Mouse (Mus musculus) liver, embryonic 14.5 days (tissue): ENCODE measurements around the gene Zdhhc19. TPM values are rescaled to one million over a fixed set of nuclear protein-coding genes. Genes with fewer than 3 reads are reported as not detected.

ENCODE experiments used
- ATAC-seq: fragments of 200-750 bp; cut with Nextera tagmentation; 2 replicates; pipeline ENCODE4 v1.8.0; 2017; ENCODE audit warnings: moderate number of reproducible peaks, mild to moderate bottlenecking, moderate library complexity; ENCODE audit not compliant: insufficient read depth
- DNase-seq, 3 experiments: peaks; one replicate each; pipeline ENCODE4 v3.0.0-alpha.2; 2012 to 2013; ENCODE audit warnings: low read depth in 3 of 3, low spot score in 3 of 3
- H3K27ac ChIP-seq: fragments of 300-500 bp; sonication (generic); 2 replicates; pipeline ENCODE4 v1.5.1; 2014; ENCODE audit warnings: moderate library complexity, mild to moderate bottlenecking, control low read depth, inconsistent platforms
- H3K27me3 ChIP-seq: fragments of 300-500 bp; sonication (generic); 2 replicates; pipeline ENCODE4 v1.6.1; 2014; ENCODE audit warnings: mild to moderate bottlenecking, low read length, moderate library complexity; ENCODE audit not compliant: control insufficient read depth, insufficient read depth
- H3K36me3 ChIP-seq: fragments of 300-500 bp; sonication (generic); replicated peaks from 2 replicates; pipeline ENCODE4 v1.6.1; 2014; ENCODE audit warnings: low read depth; ENCODE audit not compliant: control insufficient read depth, insufficient read depth
- H3K4me1 ChIP-seq, 2 experiments: fragments of 200-500 bp in 1 of 2; fragments of 300-500 bp in 1 of 2; sonication (generic) in 1 of 2; replicated peaks; 2 replicates each; pipeline ENCODE4 v1.6.1; 2012 to 2014; ENCODE audit warnings: antibody characterized with exemption in 1 of 2, inconsistent platforms in 1 of 2, low read length in 1 of 2; ENCODE audit not compliant: control insufficient read depth in 2 of 2, insufficient read depth in 2 of 2
- H3K4me2 ChIP-seq: fragments of 300-500 bp; sonication (generic); 2 replicates; pipeline ENCODE4 v1.6.1; 2014; ENCODE audit warnings: low read depth, mild to moderate bottlenecking, control low read depth, moderate library complexity
- H3K4me3 ChIP-seq, 2 experiments: fragments of 200-500 bp in 1 of 2; fragments of 300-500 bp in 1 of 2; sonication (generic) in 1 of 2; 2 replicates each; pipeline ENCODE4 v1.5.1; 2012 to 2014; ENCODE audit warnings: low read depth in 2 of 2, low read length in 2 of 2, mild to moderate bottlenecking in 2 of 2, control low read depth in 1 of 2, inconsistent platforms in 1 of 2, moderate library complexity in 1 of 2; ENCODE audit not compliant: insufficient read depth in 1 of 2
- H3K9ac ChIP-seq: fragments of 300-500 bp; sonication (generic); replicated peaks from 2 replicates; pipeline ENCODE4 v1.6.1; 2014; ENCODE audit warnings: mild to moderate bottlenecking, control low read depth, moderate library complexity
- H3K9me3 ChIP-seq: fragments of 300-500 bp; sonication (generic); 2 replicates; pipeline ENCODE4 v1.6.1; 2016; ENCODE audit warnings: low read length, mixed read lengths; ENCODE audit not compliant: control insufficient read depth
- CTCF ChIP-seq: IDR thresholded peaks from 2 replicates; pipeline ENCODE4 v1.5.1; 2016; ENCODE audit warnings: antibody characterized with exemption, low read depth, control low read depth
- EP300 ChIP-seq: IDR thresholded peaks from 2 replicates; pipeline ENCODE4 v1.6.1; 2016; ENCODE audit warnings: antibody characterized with exemption, low read depth
- WGBS: fragments of 180-500 bp; shearing (Covaris S2); extraction: QIAGEN DNeasy Blood & Tissue Kit; methylation state at CpG from one replicate; pipeline ENCODE4 v1.1.7; 2014; ENCODE audit not compliant: insufficient replicate concordance; 5-methylcytosine and 5-hydroxymethylcytosine counted together
- polyA plus RNA-seq, 2 experiments: library from polyadenylated mRNA; depleted of rRNA in 1 of 2; stranded (reverse) in 1 of 2; unstranded in 1 of 2; fragments of >200 nt; fragmentation: Nextera tagmentation in 1 of 2; extraction: Ambion mirVana in 1 of 2; gene quantifications; 2 replicates each; pipeline versions ENCODE4 v1.2.1 to v1.2.3; 2012 to 2014

Gene Zdhhc19
- polyA plus RNA-seq, 2 experiments, result not detected

GRCm38 (mm10) chr16:32570042-32570441 lies 74.0 kb downstream of the Zdhhc19 start:
- H3K4me3 ChIP-seq, result no peak overlapping the region
- H3K27me3 ChIP-seq, result no peaks in the 10 kb centered on the region
- WGBS, result 75% methylated on average over 3 of the region's 3 CpGs
- DNase-seq (no peak), ATAC-seq (no peak)
- H3K4me2 ChIP-seq, result no peak overlapping the region
- no peaks in the 10 kb centered on the region for H3K36me3 ChIP-seq
- H3K4me1 ChIP-seq, result peaks cover 0 to 3% of the 10 kb centered on the region in 2 experiments; a peak in 1 of 4 replicates
- H3K9ac ChIP-seq, result no peak overlapping the region
- TF ChIP-seq EP300 (no peak), CTCF (no peak)
- H3K27ac ChIP-seq, result no peak overlapping the region
- H3K9me3 ChIP-seq, result no peaks in the 10 kb centered on the region

- H3K27me3 ChIP-seq, result no peaks in the 10 kb centered on the region
- no peak for ATAC-seq
- H3K4me3 ChIP-seq, result no peak overlapping the region
- 73% methylated on average over 4 of the region's 4 CpGs for WGBS
- no peaks in the 10 kb centered on the region for H3K36me3 ChIP-seq
- no peak overlapping the region for H3K4me2 ChIP-seq
- H3K9me3 ChIP-seq, result no peaks in the 10 kb centered on the region
- no peak overlapping the region for H3K27ac ChIP-seq
- no peak for TF ChIP-seq EP300
- no peak for TF ChIP-seq CTCF
- no peak overlapping the region for H3K9ac ChIP-seq
- DNase-seq, result no peak
- peaks cover 0 to 3% of the 10 kb centered on the region in 2 experiments; a peak in 1 of 4 replicates for H3K4me1 ChIP-seq
Observed at GRCm38 (mm10) chr16:32572528-32572927, 76.5 kb downstream of the Zdhhc19 start.

- H3K9ac ChIP-seq, result no peak overlapping the region
- H3K4me3 ChIP-seq, result no peak overlapping the region
- no peaks in the 10 kb centered on the region for H3K36me3 ChIP-seq
- WGBS, result 62% methylated on average over 4 of the region's 4 CpGs
- DNase-seq (no peak), ATAC-seq (no peak)
- H3K4me2 ChIP-seq, result no peak overlapping the region
- TF ChIP-seq EP300 (no peak), CTCF (no peak)
- H3K9me3 ChIP-seq, result no peaks in the 10 kb centered on the region
- no peaks in the 10 kb centered on the region for H3K27me3 ChIP-seq
- H3K27ac ChIP-seq, result no peak overlapping the region
- no peaks in the 10 kb centered on the region for H3K4me1 ChIP-seq
Observed at GRCm38 (mm10) chr16:32586482-32586881, 90.4 kb downstream of the Zdhhc19 start.

GRCm38 (mm10) chr16:32588568-32588967 lies 92.5 kb downstream of the Zdhhc19 start:
- H3K36me3 ChIP-seq, result no peaks in the 10 kb centered on the region
- TF ChIP-seq CTCF, result no peak
- no peak for TF ChIP-seq EP300
- no peaks in the 10 kb centered on the region for H3K4me1 ChIP-seq
- ATAC-seq (no peak), DNase-seq (no peak)
- no peaks in the 10 kb centered on the region for H3K27me3 ChIP-seq
- no peak overlapping the region for H3K4me3 ChIP-seq
- no peak overlapping the region for H3K4me2 ChIP-seq
- no peak overlapping the region for H3K9ac ChIP-seq
- H3K9me3 ChIP-seq, result no peaks in the 10 kb centered on the region
- no peak overlapping the region for H3K27ac ChIP-seq
- WGBS, result 70% methylated on average over 3 of the region's 3 CpGs

- no peaks in the 10 kb centered on the region for H3K36me3 ChIP-seq
- H3K9me3 ChIP-seq, result no peaks in the 10 kb centered on the region
- H3K4me3 ChIP-seq, result no peak overlapping the region
- no peak for TF ChIP-seq CTCF
- no peak for TF ChIP-seq EP300
- ATAC-seq, result no peak
- DNase-seq, result no peak
- H3K27me3 ChIP-seq, result no peaks in the 10 kb centered on the region
- H3K4me1 ChIP-seq, result peaks cover 0 to 7% of the 10 kb centered on the region in 2 experiments; a peak in 2 of 4 replicates
- H3K4me2 ChIP-seq, result no peak overlapping the region
- WGBS, result 72% methylated on average over 8 of the region's 8 CpGs
- H3K27ac ChIP-seq, result no peak overlapping the region
- no peak overlapping the region for H3K9ac ChIP-seq
Observed at GRCm38 (mm10) chr16:32591521-32591920, 95.5 kb downstream of the Zdhhc19 start.

- H3K4me2 ChIP-seq, result no peak overlapping the region
- 75% methylated on average over 5 of the region's 5 CpGs for WGBS
- DNase-seq (no peak), ATAC-seq (no peak)
- no peaks in the 10 kb centered on the region for H3K36me3 ChIP-seq
- no peak for TF ChIP-seq CTCF
- no peak for TF ChIP-seq EP300
- H3K9ac ChIP-seq, result no peak overlapping the region
- H3K27ac ChIP-seq, result no peak overlapping the region
- H3K9me3 ChIP-seq, result no peaks in the 10 kb centered on the region
- H3K4me3 ChIP-seq, result no peak overlapping the region
- no peaks in the 10 kb centered on the region for H3K27me3 ChIP-seq
- H3K4me1 ChIP-seq, result peaks cover 7 to 14% of the 10 kb centered on the region in 2 experiments
Observed at GRCm38 (mm10) chr16:32593283-32593805, 97.3 kb downstream of the Zdhhc19 start.
